Mouse (Mus musculus): ENCODE measurements around the gene Olfr114. TPM values are rescaled to one million over a fixed set of nuclear protein-coding genes. Genes with fewer than 3 reads are reported as not detected.

The Olfr114 gene
- total RNA-seq, 1 experiment: not detected

GRCm38 (mm10) chr17:37558913-37559615 lies 33.5 kb downstream of the Olfr114 start:
- no peak overlapping the region for H3K27ac ChIP-seq (ENCODE audit: insufficient read depth, low read depth, low read length, poor library complexity, severe bottlenecking)
- H3K4me1 ChIP-seq (ENCODE audit: control insufficient read depth in 2 of 2, insufficient read depth in 2 of 2, low read length in 2 of 2, poor library complexity in 1 of 2): no peaks in the 10 kb centered on the region
- no peak overlapping the region for H3K9ac ChIP-seq (ENCODE audit: insufficient read depth, low read depth, low read length, poor library complexity, severe bottlenecking)
- no peak for TF ChIP-seq CHD2 (IDR thresholded peaks at IDR 0.05; ENCODE audit: low read depth, low read length)
- no peak for TF ChIP-seq ZNF384 (IDR thresholded peaks at IDR 0.05; ENCODE audit: low read depth, low read length)
- no peak for TF ChIP-seq MAFK (IDR thresholded peaks at IDR 0.05; ENCODE audit: insufficient read depth, low read depth, low read length)
- no peak for TF ChIP-seq ZC3H11A (IDR thresholded peaks at IDR 0.05; ENCODE audit: borderline replicate concordance, low read depth, low read length)
- TF ChIP-seq HCFC1 (IDR thresholded peaks at IDR 0.05; ENCODE audit: borderline replicate concordance, insufficient read depth, low read length): no peak
- in situ Hi-C loops (cut with MboI; ENCODE audit: low sequenced_read_pairs in 2 of 2, unreplicated experiment in 2 of 2): no loop called here
- no peak overlapping the region for H3K4me3 ChIP-seq (ENCODE audit: insufficient read depth in 1 of 2, low read depth in 1 of 2, low read length in 2 of 2, poor library complexity in 1 of 2, severe bottlenecking in 1 of 2)
- H3K36me3 ChIP-seq (ENCODE audit: control insufficient read depth, insufficient read depth, low read length, poor library complexity, severe bottlenecking): no peaks in the 10 kb centered on the region
- no peak for DNase-seq (ENCODE audit: low read depth, low spot score)
- 0 out of 2 replicates have a peak, but pooled peaks cover 5% of the 10 kb centered on the region for H3K9me3 ChIP-seq (ENCODE audit: control insufficient read depth, insufficient read depth, low read depth, low read length)

GRCm38 (mm10) chr17:37543800-37544435 lies 48.6 kb downstream of the Olfr114 start:
- Histone ChIP-seq H3K27ac (ENCODE audit: insufficient read depth, low read depth, low read length, poor library complexity, severe bottlenecking) (no peak overlapping the region), H3K4me3 (ENCODE audit: insufficient read depth in 1 of 2, low read depth in 1 of 2, low read length in 2 of 2, poor library complexity in 1 of 2, severe bottlenecking in 1 of 2) (no peak overlapping the region), H3K4me1 (ENCODE audit: control insufficient read depth in 2 of 2, insufficient read depth in 2 of 2, low read length in 2 of 2, poor library complexity in 1 of 2) (no peaks in the 10 kb centered on the region), H3K9me3 (ENCODE audit: control insufficient read depth, insufficient read depth, low read depth, low read length) (no peaks in the 10 kb centered on the region), H3K36me3 (ENCODE audit: control insufficient read depth, insufficient read depth, low read length, poor library complexity, severe bottlenecking) (no peaks in the 10 kb centered on the region), H3K9ac (ENCODE audit: insufficient read depth, low read depth, low read length, poor library complexity, severe bottlenecking) (no peak overlapping the region)
- in situ Hi-C loops (cut with MboI; ENCODE audit: low sequenced_read_pairs in 2 of 2, unreplicated experiment in 2 of 2): no loop called here
- TF ChIP-seq ZC3H11A (IDR thresholded peaks at IDR 0.05; ENCODE audit: borderline replicate concordance, low read depth, low read length) (no peak), CHD2 (IDR thresholded peaks at IDR 0.05; ENCODE audit: low read depth, low read length) (no peak), ZNF384 (IDR thresholded peaks at IDR 0.05; ENCODE audit: low read depth, low read length) (no peak), HCFC1 (IDR thresholded peaks at IDR 0.05; ENCODE audit: borderline replicate concordance, insufficient read depth, low read length) (no peak), MAFK (IDR thresholded peaks at IDR 0.05; ENCODE audit: insufficient read depth, low read depth, low read length) (no peak)
- DNase-seq (ENCODE audit: low read depth, low spot score): no peak

- no peak overlapping the region for H3K27ac ChIP-seq (ENCODE audit: insufficient read depth, low read depth, low read length, poor library complexity, severe bottlenecking)
- TF ChIP-seq ZNF384 (IDR thresholded peaks at IDR 0.05; ENCODE audit: low read depth, low read length) (no peak), HCFC1 (IDR thresholded peaks at IDR 0.05; ENCODE audit: borderline replicate concordance, insufficient read depth, low read length) (no peak), ZC3H11A (IDR thresholded peaks at IDR 0.05; ENCODE audit: borderline replicate concordance, low read depth, low read length) (no peak), CHD2 (IDR thresholded peaks at IDR 0.05; ENCODE audit: low read depth, low read length) (no peak), MAFK (IDR thresholded peaks at IDR 0.05; ENCODE audit: insufficient read depth, low read depth, low read length) (no peak)
- no peak for DNase-seq (ENCODE audit: low read depth, low spot score)
- no peaks in the 10 kb centered on the region for H3K4me1 ChIP-seq (ENCODE audit: control insufficient read depth in 2 of 2, insufficient read depth in 2 of 2, low read length in 2 of 2, poor library complexity in 1 of 2)
- no peak overlapping the region for H3K9ac ChIP-seq (ENCODE audit: insufficient read depth, low read depth, low read length, poor library complexity, severe bottlenecking)
- no peak overlapping the region for H3K4me3 ChIP-seq (ENCODE audit: insufficient read depth in 1 of 2, low read depth in 1 of 2, low read length in 2 of 2, poor library complexity in 1 of 2, severe bottlenecking in 1 of 2)
- no peaks in the 10 kb centered on the region for H3K9me3 ChIP-seq (ENCODE audit: control insufficient read depth, insufficient read depth, low read depth, low read length)
- H3K36me3 ChIP-seq (ENCODE audit: control insufficient read depth, insufficient read depth, low read length, poor library complexity, severe bottlenecking): no peaks in the 10 kb centered on the region
- in situ Hi-C loops (cut with MboI; ENCODE audit: low sequenced_read_pairs in 2 of 2, unreplicated experiment in 2 of 2): no loop called here
These were observed 51.0 kb downstream of the Olfr114 start for GRCm38 (mm10) chr17:37541454-37542119.

Other genes starting within 250 kb of the Olfr114 start
- not detected in 2 replicates for gene Olfr104-ps, start 233.2 kb downstream of the Olfr114 start, total RNA-seq (2012; rRNA removed)
- gene Olfr105-ps, start 213.7 kb downstream of the Olfr114 start, total RNA-seq (2012; rRNA removed): not detected in 2 replicates
- not detected in 2 replicates for gene Olfr106-ps, start 202.3 kb downstream of the Olfr114 start, total RNA-seq (2012; rRNA removed)
- gene Olfr107, start 193.5 kb downstream of the Olfr114 start, total RNA-seq (2012; rRNA removed): not detected in 2 replicates
- not detected in 2 replicates for gene Olfr108, start 147.3 kb downstream of the Olfr114 start, total RNA-seq (2012; rRNA removed)
- not detected in 2 replicates for gene Olfr109, start 133.8 kb downstream of the Olfr114 start, total RNA-seq (2012; rRNA removed)
- 0.21 and 0.27 TPM in 2 replicates for gene H2-M2, start 109.2 kb downstream of the Olfr114 start, total RNA-seq (2012; rRNA removed)
- gene Olfr110, start 100.3 kb downstream of the Olfr114 start, total RNA-seq (2012; rRNA removed): not detected in 2 replicates
- not detected in 2 replicates for gene Olfr111, start 84.7 kb downstream of the Olfr114 start, total RNA-seq (2012; rRNA removed)
- not detected in 2 replicates for gene Olfr112, start 23.3 kb downstream of the Olfr114 start, total RNA-seq (2012; rRNA removed)
- gene Olfr113, start 15.1 kb downstream of the Olfr114 start, total RNA-seq (2012; rRNA removed): not detected in 2 replicates
- not detected in 2 replicates for gene Olfr115, start 34.4 kb upstream of the Olfr114 start, total RNA-seq (2012; rRNA removed)
- gene Olfr116, start 34.5 kb upstream of the Olfr114 start, total RNA-seq (2012; rRNA removed): not detected in 2 replicates
- gene Olfr117, start 71.0 kb upstream of the Olfr114 start, total RNA-seq (2012; rRNA removed): not detected in 2 replicates
- 0.13 and 0.16 TPM in 2 replicates for gene Olfr118, start 74.2 kb upstream of the Olfr114 start, total RNA-seq (2012; rRNA removed)
- not detected in 2 replicates for gene Olfr119, start 103.8 kb upstream of the Olfr114 start, total RNA-seq (2012; rRNA removed)
- not detected in 2 replicates for gene Olfr120, start 129.1 kb upstream of the Olfr114 start, total RNA-seq (2012; rRNA removed)
- gene Olfr121, start 156.1 kb upstream of the Olfr114 start, total RNA-seq (2012; rRNA removed): not detected in 2 replicates
- gene Olfr122, start 175.9 kb upstream of the Olfr114 start, total RNA-seq (2012; rRNA removed): not detected in 2 replicates
- not detected in 2 replicates for gene Olfr123, start 200.8 kb upstream of the Olfr114 start, total RNA-seq (2012; rRNA removed)
- gene Olfr124, start 207.1 kb upstream of the Olfr114 start, total RNA-seq (2012; rRNA removed): not detected in 2 replicates
- not detected in 2 replicates for gene Olfr125, start 240.2 kb upstream of the Olfr114 start, total RNA-seq (2012; rRNA removed)